Mouse (Mus musculus) ES-Bruce4 (cell line): ENCODE measurements at regions not wholly inside any gene's neighbourhood (a gene's known extent, or its start where the extent isn't known, plus 50 kb on each side); places are given as distances from the start of the nearest gene placed in this dataset.

ENCODE experiments used
- CTCF ChIP-seq: IDR thresholded peaks from one replicate; pipeline ENCODE4 v1.8.1; 2011; ENCODE audit warnings: low read depth, low read length
- EP300 ChIP-seq: IDR thresholded peaks from 2 replicates; pipeline ENCODE4 v1.6.1; 2011; ENCODE audit warnings: low read depth, low read length; ENCODE audit not compliant: insufficient read depth
- POLR2A ChIP-seq: IDR thresholded peaks from one replicate; pipeline ENCODE4 v1.8.1; 2011; ENCODE audit warnings: low read length; ENCODE audit not compliant: insufficient read depth

GRCm38 (mm10) chr12:12586436-12586835 is 324.5 kb downstream of the Fam49a start:
- no peak for TF ChIP-seq CTCF
- TF ChIP-seq POLR2A = no peak
- no peak for TF ChIP-seq EP300
